Mouse (Mus musculus): Measurements from ENCODE around the gene Olfr1102. TPM values are rescaled to one million over a fixed set of nuclear protein-coding genes. Genes with fewer than 3 reads are reported as not detected.

Gene Olfr1102
- polyA plus RNA-seq (2012; rRNA removed) (not detected in 2 replicates), polyA plus RNA-seq (2014; fragmentation: Nextera tagmentation; extraction: Ambion mirVana) (not detected in 2 replicates)

DNA sequence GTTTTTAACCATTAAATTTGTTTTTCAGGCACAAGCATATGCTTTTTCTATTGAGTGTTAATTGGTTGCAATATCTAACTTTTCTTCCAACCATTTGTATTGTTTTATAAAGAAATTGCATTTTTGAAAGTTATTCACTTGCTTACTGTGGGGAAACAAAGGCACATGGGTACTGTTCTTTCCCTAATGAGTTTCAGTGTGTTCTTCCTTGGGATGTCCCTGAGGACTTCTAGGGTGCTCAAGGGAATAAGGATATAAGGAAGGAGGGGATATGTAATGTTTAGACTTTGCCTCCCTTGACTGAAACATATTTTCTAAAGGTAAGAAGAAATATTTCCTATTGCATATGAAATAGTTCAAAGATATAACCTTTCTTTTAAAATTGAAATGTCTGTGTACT lies at the start of gene Olfr1102:
Olfr1102 (plus strand) TSS at position 301 of the 400 bp plus-strand sequence.
- TF ChIP-seq POLR2A (IDR thresholded peaks at IDR 0.05; ENCODE audit: borderline replicate concordance, extremely low read depth, insufficient read depth, insufficient read length), result no peak
- H3K27me3 ChIP-seq (ENCODE audit: control insufficient read depth, insufficient read depth, low read length), result no peaks in the 10 kb centered on the region

DNA sequence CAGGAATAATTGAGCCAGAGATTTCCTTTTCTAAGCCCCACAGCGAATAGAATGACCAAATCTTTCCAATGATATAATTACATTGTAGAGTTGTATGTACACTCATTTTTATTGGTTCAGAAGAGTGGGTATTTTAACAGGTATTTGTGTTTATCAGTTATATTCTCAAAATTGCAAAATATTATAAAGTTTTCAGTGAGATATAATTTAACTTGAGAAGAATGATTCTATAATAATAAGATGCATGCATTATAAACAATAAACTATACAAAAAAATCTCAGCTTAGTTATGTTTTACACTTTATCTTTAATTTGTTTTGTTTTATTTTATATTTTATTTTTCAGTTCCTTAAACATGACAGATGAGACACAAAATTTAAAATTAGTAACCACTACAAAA lies 37.6 kb upstream of the Olfr1102 start, which contains the start of gene Olfr1099:
Olfr1099 (minus strand) TSS at position 101 of the 400 bp plus-strand sequence.
- 76% methylated on average over 1 of the region's 1 CpGs for WGBS
- ATAC-seq (ENCODE audit: low FRiP score, low read depth) (no peak), DNase-seq (ENCODE audit: low spot score) (no peak)
- Histone ChIP-seq H3K4me1 (ENCODE audit: control insufficient read depth, insufficient read depth, low read length) (no peaks in the 10 kb centered on the region), H3K27ac (replicated peaks; ENCODE audit: low read depth, low read length) (no peak within 1 kb of the TSS), H3K27me3 (ENCODE audit: control insufficient read depth, insufficient read depth, low read length) (no peaks in the 10 kb centered on the region), H3K36me3 (ENCODE audit: control insufficient read depth, insufficient read depth, low read length) (no peaks in the 10 kb centered on the region), H3K9me3 (ENCODE audit: control insufficient read depth, low read length) (no peaks in the 10 kb centered on the region), H3K4me2 (replicated peaks; ENCODE audit: low read depth, low read length, severe bottlenecking) (no peak within 1 kb of the TSS), H3K9ac (ENCODE audit: low read depth, low read length, severe bottlenecking) (no peak within 1 kb of the TSS), H3K4me3 (replicated peaks; ENCODE audit: low read length) (no peak within 1 kb of the TSS)
- TF ChIP-seq POLR2A (IDR thresholded peaks at IDR 0.05; ENCODE audit: borderline replicate concordance, extremely low read depth, insufficient read depth, insufficient read length), result no peak

More for the DNA sequence above, at the start of gene Olfr1102:
- Histone ChIP-seq H3K4me2 (replicated peaks; ENCODE audit: low read depth, low read length, severe bottlenecking) (no peak within 1 kb of the TSS), H3K4me1 (ENCODE audit: control insufficient read depth, insufficient read depth, low read length) (no peaks in the 10 kb centered on the region), H3K36me3 (ENCODE audit: control insufficient read depth, insufficient read depth, low read length) (no peaks in the 10 kb centered on the region), H3K4me3 (replicated peaks; ENCODE audit: low read length) (no peak within 1 kb of the TSS), H3K9ac (ENCODE audit: low read depth, low read length, severe bottlenecking) (no peak within 1 kb of the TSS), H3K9me3 (ENCODE audit: control insufficient read depth, low read length) (no peaks in the 10 kb centered on the region), H3K27ac (replicated peaks; ENCODE audit: low read depth, low read length) (no peak within 1 kb of the TSS)
- DNase-seq (ENCODE audit: low spot score) (no peak), ATAC-seq (ENCODE audit: low FRiP score, low read depth) (no peak)

DNA sequence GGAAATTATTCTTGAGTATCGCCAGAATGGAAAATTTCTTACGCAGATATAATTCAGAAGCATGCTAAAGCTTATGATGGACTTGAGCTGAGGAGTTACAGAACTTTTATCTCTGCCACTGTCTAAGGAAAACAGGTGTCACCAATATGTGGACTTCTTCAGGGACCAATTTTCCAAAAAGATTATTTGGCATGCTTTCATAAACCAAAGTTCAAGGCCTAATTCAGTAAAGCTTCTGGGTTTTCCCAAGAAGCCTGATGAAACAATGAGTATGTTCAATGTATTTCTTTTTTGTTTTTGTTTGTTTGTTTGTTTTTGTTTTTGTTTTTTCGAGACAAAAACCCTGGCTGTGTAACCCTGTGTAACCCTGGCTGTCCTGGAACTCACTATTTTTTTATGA lies 18.3 kb upstream of the Olfr1102 start, which contains the start of gene Olfr1100:
Olfr1100 (minus strand) TSS at position 101 of the 400 bp plus-strand sequence.
- DNase-seq (ENCODE audit: low spot score) (no peak), ATAC-seq (ENCODE audit: low FRiP score, low read depth) (no peak)
- H3K9me3 ChIP-seq (ENCODE audit: control insufficient read depth, low read length), result no peaks in the 10 kb centered on the region
- 76% methylated on average over 3 of the region's 3 CpGs for WGBS
- no peaks in the 10 kb centered on the region for H3K36me3 ChIP-seq (ENCODE audit: control insufficient read depth, insufficient read depth, low read length)
- no peak within 1 kb of the TSS for H3K9ac ChIP-seq (ENCODE audit: low read depth, low read length, severe bottlenecking)
- no peak for TF ChIP-seq POLR2A (IDR thresholded peaks at IDR 0.05; ENCODE audit: borderline replicate concordance, extremely low read depth, insufficient read depth, insufficient read length)
- H3K27ac ChIP-seq (replicated peaks; ENCODE audit: low read depth, low read length), result no peak within 1 kb of the TSS
- H3K4me1 ChIP-seq (ENCODE audit: control insufficient read depth, insufficient read depth, low read length), result no peaks in the 10 kb centered on the region
- no peak within 1 kb of the TSS for H3K4me3 ChIP-seq (replicated peaks; ENCODE audit: low read length)
- H3K4me2 ChIP-seq (replicated peaks; ENCODE audit: low read depth, low read length, severe bottlenecking), result no peak within 1 kb of the TSS
- H3K27me3 ChIP-seq (ENCODE audit: control insufficient read depth, insufficient read depth, low read length), result no peaks in the 10 kb centered on the region

DNA sequence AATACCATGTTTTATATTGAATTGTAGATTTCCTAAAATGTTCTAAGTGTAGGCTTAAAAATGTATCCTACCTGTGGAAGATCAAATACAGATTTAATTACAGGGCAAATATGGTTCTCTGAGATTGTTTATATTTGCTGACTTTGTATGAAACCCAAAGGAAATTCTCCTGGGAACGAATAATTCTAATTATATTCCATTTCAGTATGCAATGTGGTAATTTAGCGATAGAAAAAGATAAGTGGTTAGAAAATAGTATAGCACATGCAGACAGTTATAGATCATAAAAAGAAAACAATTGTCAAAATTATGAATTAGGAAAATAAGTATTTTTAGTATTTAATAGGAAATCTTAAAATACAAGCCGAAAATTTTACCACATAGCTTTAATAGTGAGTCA lies 7.1 kb upstream of the Olfr1102 start, which contains the start of gene Olfr1101:
Olfr1101 (minus strand) TSS at position 101 of the 400 bp plus-strand sequence.
- no peaks in the 10 kb centered on the region for H3K9me3 ChIP-seq (ENCODE audit: control insufficient read depth, low read length)
- no peak for TF ChIP-seq POLR2A (IDR thresholded peaks at IDR 0.05; ENCODE audit: borderline replicate concordance, extremely low read depth, insufficient read depth, insufficient read length)
- no peak within 1 kb of the TSS for H3K27ac ChIP-seq (replicated peaks; ENCODE audit: low read depth, low read length)
- DNase-seq (ENCODE audit: low spot score) (no peak), ATAC-seq (ENCODE audit: low FRiP score, low read depth) (no peak)
- H3K4me2 ChIP-seq (replicated peaks; ENCODE audit: low read depth, low read length, severe bottlenecking), result no peak within 1 kb of the TSS
- WGBS, result 76% methylated on average over 3 of the region's 3 CpGs
- H3K4me1 ChIP-seq (ENCODE audit: control insufficient read depth, insufficient read depth, low read length), result no peaks in the 10 kb centered on the region
- no peaks in the 10 kb centered on the region for H3K27me3 ChIP-seq (ENCODE audit: control insufficient read depth, insufficient read depth, low read length)
- no peak within 1 kb of the TSS for H3K9ac ChIP-seq (ENCODE audit: low read depth, low read length, severe bottlenecking)
- H3K4me3 ChIP-seq (replicated peaks; ENCODE audit: low read length), result no peak within 1 kb of the TSS
- no peaks in the 10 kb centered on the region for H3K36me3 ChIP-seq (ENCODE audit: control insufficient read depth, insufficient read depth, low read length)

DNA sequence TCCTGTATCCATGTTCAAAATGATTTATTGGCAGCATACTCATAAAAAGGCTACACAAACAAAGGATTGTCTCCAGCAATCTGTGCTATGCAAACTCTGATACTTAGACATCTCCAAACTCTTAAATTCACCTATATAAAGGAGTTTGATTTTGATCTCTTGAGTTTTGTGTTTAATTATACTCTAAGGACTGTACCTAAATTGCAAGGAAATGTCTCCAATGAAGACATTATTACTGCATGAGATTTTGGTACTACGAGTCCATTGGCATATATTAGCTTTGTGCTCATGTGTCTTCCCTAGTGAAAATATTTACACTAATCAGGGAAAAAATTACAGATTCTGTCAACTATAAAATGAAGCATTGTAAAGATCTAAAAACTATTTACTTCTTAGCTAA lies 28.8 kb downstream of the Olfr1102 start, which contains the start of gene Olfr1104:
Olfr1104 (minus strand) TSS at position 101 of the 400 bp plus-strand sequence.
- H3K4me2 ChIP-seq (replicated peaks; ENCODE audit: low read depth, low read length, severe bottlenecking), result no peak within 1 kb of the TSS
- no peaks in the 10 kb centered on the region for H3K4me1 ChIP-seq (ENCODE audit: control insufficient read depth, insufficient read depth, low read length)
- H3K4me3 ChIP-seq (replicated peaks; ENCODE audit: low read length), result no peak within 1 kb of the TSS
- no peak for TF ChIP-seq POLR2A (IDR thresholded peaks at IDR 0.05; ENCODE audit: borderline replicate concordance, extremely low read depth, insufficient read depth, insufficient read length)
- no peak within 1 kb of the TSS for H3K9ac ChIP-seq (ENCODE audit: low read depth, low read length, severe bottlenecking)
- WGBS, result 78% methylated on average over 1 of the region's 1 CpGs
- no peak within 1 kb of the TSS for H3K27ac ChIP-seq (replicated peaks; ENCODE audit: low read depth, low read length)
- no peaks in the 10 kb centered on the region for H3K9me3 ChIP-seq (ENCODE audit: control insufficient read depth, low read length)
- ATAC-seq (ENCODE audit: low FRiP score, low read depth), result no peak
- H3K36me3 ChIP-seq (ENCODE audit: control insufficient read depth, insufficient read depth, low read length), result no peaks in the 10 kb centered on the region
- H3K27me3 ChIP-seq (ENCODE audit: control insufficient read depth, insufficient read depth, low read length), result no peaks in the 10 kb centered on the region
- no peak for DNase-seq (ENCODE audit: low spot score)
